Mouse (Mus musculus) neutrophil, adult 59 days (primary cell): ENCODE results near the gene Pes1. TPM values are rescaled to one million over a fixed set of nuclear protein-coding genes. Genes with fewer than 3 reads are reported as not detected.

Experiments
- total RNA-seq, 2 experiments: library from RNA; stranded (reverse); gene quantifications; 1 replicate in 1 of 2; 2 replicates in 1 of 2; pipeline ENCODE4 v1.2.4; 2023

The Pes1 gene
- total RNA-seq, result 10 to 100 TPM; 28.1 to 32.8 TPM

GRCm38 (mm10) chr11:3963610-3964415, at the start of gene Pes1:
Gene Pes1, plus strand, starts transcription at chr11:3963975.

GRCm38 (mm10) chr11:3914109-3914840, 49.5 kb upstream of the Pes1 start, which contains the start of gene Slc35e4:
Gene Slc35e4, minus strand, starts transcription at chr11:3914664.

GRCm38 (mm10) chr11:3931511-3932211, 32.1 kb upstream of the Pes1 start, which contains the start of gene Tcn2:
Gene Tcn2, minus strand, starts transcription at chr11:3932159.

GRCm38 (mm10) chr11:3976678-3977077, 12.9 kb downstream of the Pes1 start, which contains the start of gene 4930556J24Rik:
Gene 4930556J24Rik, minus strand, starts transcription at chr11:3976778.

GRCm38 (mm10) chr11:3983291-3983862, 19.6 kb downstream of the Pes1 start, which contains the start of gene Gal3st1:
Gene Gal3st1, plus strand, starts transcription at chr11:3983636.

Other genes starting within 250 kb of the Pes1 start
- not detected for gene Osbp2, start 100.1 kb upstream of the Pes1 start, total RNA-seq
- under 1 TPM; 0.46 to 0.49 TPM for gene 4921536K21Rik, start 68.9 kb upstream of the Pes1 start, total RNA-seq
- gene Dusp18, start 68.7 kb upstream of the Pes1 start, total RNA-seq, result 1 to 10 TPM; 5.1 TPM
- gene Slc35e4, start 49.3 kb upstream of the Pes1 start, total RNA-seq, result 10 to 100 TPM in 1 of 2 experiments, 1 to 10 TPM in 1; 9.0 to 13.4 TPM
- 100 to 1,000 TPM; 171 to 175 TPM for gene Tcn2, start 31.8 kb upstream of the Pes1 start, total RNA-seq
- gene 4930556J24Rik, start 12.8 kb downstream of the Pes1 start, total RNA-seq, result not detected
- gene Gal3st1, start 19.7 kb downstream of the Pes1 start, total RNA-seq, result under 1 TPM in 1 of 2 experiments, not detected in 1; 0.22 TPM
- not detected for gene Sec14l4, start 67.5 kb downstream of the Pes1 start, total RNA-seq
- gene Sec14l3, start 100.9 kb downstream of the Pes1 start, total RNA-seq, result not detected
- 1 to 10 TPM; 1.1 to 1.9 TPM for gene Mtfp1, start 131.5 kb downstream of the Pes1 start, total RNA-seq
- 1 to 10 TPM; 1.2 to 5.2 TPM for gene Sec14l2, start 159.4 kb downstream of the Pes1 start, total RNA-seq
- 10 to 100 TPM; 11.5 to 14.2 TPM for gene Rnf215, start 171.2 kb downstream of the Pes1 start, total RNA-seq
- 1 to 10 TPM in 1 of 2 experiments, under 1 TPM in 1; 0.77 to 1.2 TPM for gene Ccdc157, start 196.3 kb downstream of the Pes1 start, total RNA-seq
- 10 to 100 TPM; 33.6 to 39.2 TPM for gene Sf3a1, start 196.4 kb downstream of the Pes1 start, total RNA-seq
- 10 to 100 TPM; 12.8 to 17.3 TPM for gene Tbc1d10a, start 222.8 kb downstream of the Pes1 start, total RNA-seq